Mouse (Mus musculus) lung, embryonic 16.5 days (tissue): ENCODE results near the gene Krt2. TPM values are rescaled to one million over a fixed set of nuclear protein-coding genes. Genes with fewer than 3 reads are reported as not detected.

ENCODE experiments used
- ATAC-seq: fragments of 200-750 bp; cut with Nextera tagmentation; 2 replicates; pipeline ENCODE4 v1.8.0; 2017; ENCODE audit warnings: low read depth, mild to moderate bottlenecking, moderate library complexity
- H3K27ac ChIP-seq: fragments of 300-500 bp; sonication (generic); 2 replicates; pipeline ENCODE4 v1.5.1; 2014; ENCODE audit warnings: mild to moderate bottlenecking, control low read depth, low read length
- H3K27me3 ChIP-seq: fragments of 300-500 bp; sonication (generic); 2 replicates; pipeline ENCODE4 v1.6.1; 2014; ENCODE audit warnings: low read depth, low read length, mixed read lengths; ENCODE audit not compliant: control insufficient read depth, insufficient read depth
- H3K36me3 ChIP-seq: fragments of 300-500 bp; sonication (generic); 2 replicates; pipeline ENCODE4 v1.6.1; 2014; ENCODE audit warnings: low read length; ENCODE audit not compliant: control insufficient read depth, insufficient read depth
- H3K4me1 ChIP-seq: fragments of 300-500 bp; sonication (generic); replicated peaks from 2 replicates; pipeline ENCODE4 v1.6.1; 2014; ENCODE audit warnings: low read length, mixed read lengths; ENCODE audit not compliant: control insufficient read depth, insufficient read depth
- H3K4me2 ChIP-seq: fragments of 300-500 bp; sonication (generic); 2 replicates; pipeline ENCODE4 v1.6.1; 2014; ENCODE audit warnings: low read depth, low read length, control low read depth
- H3K4me3 ChIP-seq: fragments of 300-500 bp; sonication (generic); 2 replicates; pipeline ENCODE4 v1.5.1; 2014; ENCODE audit warnings: mild to moderate bottlenecking, low read length, control low read depth
- H3K9ac ChIP-seq: fragments of 300-500 bp; sonication (generic); 2 replicates; pipeline ENCODE4 v1.6.1; 2014; ENCODE audit warnings: low read length, control low read depth
- H3K9me3 ChIP-seq: fragments of 300-500 bp; sonication (generic); 2 replicates; pipeline ENCODE4 v1.6.1; 2016; ENCODE audit warnings: low read length; ENCODE audit not compliant: control insufficient read depth
- WGBS: fragments of 180-500 bp; shearing (Covaris S2); extraction: QIAGEN DNeasy Blood & Tissue Kit; methylation state at CpG from one replicate; pipeline ENCODE4 v1.1.7; 2014; 5-methylcytosine and 5-hydroxymethylcytosine counted together
- polyA plus RNA-seq: library from polyadenylated mRNA; unstranded; fragments of >200 nt; fragmentation: Nextera tagmentation; extraction: Ambion mirVana; gene quantifications from 2 replicates; pipeline ENCODE4 v1.2.1, GENCODE M21; 2015

The Krt2 gene
- polyA plus RNA-seq, 1 experiment from 2014 or later, result not detected

GRCm38 (mm10) chr15:101850694-101851093 lies 32.7 kb upstream of the Krt2 start, which contains the start of gene Krt1:
TSS of gene Krt1 (minus strand) at chr15:101850794.
- Histone ChIP-seq H3K27me3 (no peaks in the 10 kb centered on the region), H3K9ac (no peak within 1 kb of the TSS), H3K36me3 (no peaks in the 10 kb centered on the region), H3K4me3 (no peak within 1 kb of the TSS), H3K4me2 (no peak within 1 kb of the TSS), H3K4me1 (no peaks in the 10 kb centered on the region), H3K27ac (no peak within 1 kb of the TSS), H3K9me3 (no peaks in the 10 kb centered on the region)
- ATAC-seq, result no peak
- 76% methylated on average over 6 of the region's 6 CpGs for WGBS

GRCm38 (mm10) chr15:101845971-101846403 lies 28.0 kb upstream of the Krt2 start:
- peak overlapping the region; percentile 53 for H3K4me3 ChIP-seq
- no peak overlapping the region for H3K27ac ChIP-seq
- ATAC-seq, result peak; percentile 47; the same call in 1 of the 2 replicates
- WGBS, result under 1% methylated on average over 37 of the region's 37 CpGs
- H3K27me3 ChIP-seq, result peaks cover 8% of the 10 kb centered on the region
- no peaks in the 10 kb centered on the region for H3K36me3 ChIP-seq
- H3K9me3 ChIP-seq, result no peaks in the 10 kb centered on the region
- H3K4me1 ChIP-seq, result no peaks in the 10 kb centered on the region
- peak overlapping the region; percentile 60 for H3K9ac ChIP-seq
- peak overlapping the region; percentile 75 for H3K4me2 ChIP-seq

- H3K9ac ChIP-seq, result no peak overlapping the region
- no peaks in the 10 kb centered on the region for H3K36me3 ChIP-seq
- no peaks in the 10 kb centered on the region for H3K9me3 ChIP-seq
- no peak overlapping the region for H3K4me3 ChIP-seq
- no peak overlapping the region for H3K27ac ChIP-seq
- 38% methylated on average over 9 of the region's 9 CpGs for WGBS
- no peak overlapping the region for H3K4me2 ChIP-seq
- H3K4me1 ChIP-seq, result no peaks in the 10 kb centered on the region
- no peak for ATAC-seq
- H3K27me3 ChIP-seq, result peaks cover 8% of the 10 kb centered on the region
Observed at GRCm38 (mm10) chr15:101843192-101843591, 25.2 kb upstream of the Krt2 start.

- H3K36me3 ChIP-seq, result no peaks in the 10 kb centered on the region
- WGBS, result 60% methylated on average over 5 of the region's 5 CpGs
- H3K4me1 ChIP-seq, result no peaks in the 10 kb centered on the region
- no peak overlapping the region for H3K9ac ChIP-seq
- H3K4me3 ChIP-seq, result no peak overlapping the region
- no peaks in the 10 kb centered on the region for H3K27me3 ChIP-seq
- no peak overlapping the region for H3K27ac ChIP-seq
- no peak overlapping the region for H3K4me2 ChIP-seq
- H3K9me3 ChIP-seq, result no peaks in the 10 kb centered on the region
- ATAC-seq, result no peak
Observed at GRCm38 (mm10) chr15:101834784-101835328, 16.9 kb upstream of the Krt2 start.

- H3K9ac ChIP-seq, result no peak overlapping the region
- H3K36me3 ChIP-seq, result no peaks in the 10 kb centered on the region
- no peak overlapping the region for H3K27ac ChIP-seq
- H3K4me1 ChIP-seq, result no peaks in the 10 kb centered on the region
- H3K27me3 ChIP-seq, result no peaks in the 10 kb centered on the region
- H3K4me3 ChIP-seq, result no peak overlapping the region
- no peak for ATAC-seq
- H3K9me3 ChIP-seq, result no peaks in the 10 kb centered on the region
- no peak overlapping the region for H3K4me2 ChIP-seq
- 19% methylated on average over 6 of the region's 6 CpGs for WGBS
Observed at GRCm38 (mm10) chr15:101833131-101833530, 15.2 kb upstream of the Krt2 start.

- no peak for ATAC-seq
- H3K27ac ChIP-seq, result no peak overlapping the region
- no peak overlapping the region for H3K9ac ChIP-seq
- H3K9me3 ChIP-seq, result no peaks in the 10 kb centered on the region
- 64% methylated on average over 5 of the region's 5 CpGs for WGBS
- H3K27me3 ChIP-seq, result no peaks in the 10 kb centered on the region
- H3K36me3 ChIP-seq, result no peaks in the 10 kb centered on the region
- H3K4me2 ChIP-seq, result no peak overlapping the region
- H3K4me1 ChIP-seq, result no peaks in the 10 kb centered on the region
- no peak overlapping the region for H3K4me3 ChIP-seq
Observed at GRCm38 (mm10) chr15:101829441-101829840, 11.5 kb upstream of the Krt2 start.

- no peaks in the 10 kb centered on the region for H3K9me3 ChIP-seq
- H3K36me3 ChIP-seq, result no peaks in the 10 kb centered on the region
- 19% methylated on average over 3 of the region's 3 CpGs for WGBS
- no peaks in the 10 kb centered on the region for H3K27me3 ChIP-seq
- H3K4me1 ChIP-seq, result no peaks in the 10 kb centered on the region
- no peak overlapping the region for H3K27ac ChIP-seq
- H3K4me3 ChIP-seq, result no peak overlapping the region
- H3K4me2 ChIP-seq, result no peak overlapping the region
- no peak overlapping the region for H3K9ac ChIP-seq
- no peak for ATAC-seq
Observed at GRCm38 (mm10) chr15:101821786-101822185, 3.8 kb upstream of the Krt2 start.

- 76% methylated on average over 11 of the region's 11 CpGs for WGBS
- no peak overlapping the region for H3K27ac ChIP-seq
- no peaks in the 10 kb centered on the region for H3K4me1 ChIP-seq
- H3K9me3 ChIP-seq, result no peaks in the 10 kb centered on the region
- no peak overlapping the region for H3K4me2 ChIP-seq
- no peak overlapping the region for H3K4me3 ChIP-seq
- no peak overlapping the region for H3K9ac ChIP-seq
- ATAC-seq, result no peak
- no peaks in the 10 kb centered on the region for H3K27me3 ChIP-seq
- no peaks in the 10 kb centered on the region for H3K36me3 ChIP-seq
Observed at GRCm38 (mm10) chr15:101803052-101803822, 14.7 kb downstream of the Krt2 start.

- 80% methylated on average over 6 of the region's 6 CpGs for WGBS
- Histone ChIP-seq H3K4me3 (no peak within 1 kb of the TSS), H3K36me3 (no peaks in the 10 kb centered on the region), H3K4me2 (no peak within 1 kb of the TSS), H3K9me3 (no peaks in the 10 kb centered on the region), H3K27ac (no peak within 1 kb of the TSS), H3K9ac (no peak within 1 kb of the TSS), H3K4me1 (no peaks in the 10 kb centered on the region), H3K27me3 (no peaks in the 10 kb centered on the region)
- no peak for ATAC-seq
Observed at GRCm38 (mm10) chr15:101802296-101802835, 15.6 kb downstream of the Krt2 start, which contains the start of gene Krt73. TSS of gene Krt73 (minus strand) at chr15:101802346.
